Mouse (Mus musculus) megakaryocyte, embryonic 14.5 days (primary cell): ENCODE results near the gene Epor.

Experiments used
- FLI1 ChIP-seq: IDR thresholded peaks from 2 replicates; pipeline ENCODE4 v1.6.1; 2012; ENCODE audit warnings: low read length, inconsistent platforms, mixed read lengths
- GATA1 ChIP-seq: IDR thresholded peaks from 3 replicates; pipeline ENCODE4 v1.6.1; 2012; ENCODE audit warnings: mixed read lengths, low read length, inconsistent platforms, borderline replicate concordance

- TF ChIP-seq GATA1, result no peak
- no peak for TF ChIP-seq FLI1
Measured at GRCm38 (mm10) chr9:21960558-21961208, 2.6 kb downstream of the Epor start.
